Mouse (Mus musculus): ENCODE measurements around the gene Serpine2.

The Serpine2 gene

DNA sequence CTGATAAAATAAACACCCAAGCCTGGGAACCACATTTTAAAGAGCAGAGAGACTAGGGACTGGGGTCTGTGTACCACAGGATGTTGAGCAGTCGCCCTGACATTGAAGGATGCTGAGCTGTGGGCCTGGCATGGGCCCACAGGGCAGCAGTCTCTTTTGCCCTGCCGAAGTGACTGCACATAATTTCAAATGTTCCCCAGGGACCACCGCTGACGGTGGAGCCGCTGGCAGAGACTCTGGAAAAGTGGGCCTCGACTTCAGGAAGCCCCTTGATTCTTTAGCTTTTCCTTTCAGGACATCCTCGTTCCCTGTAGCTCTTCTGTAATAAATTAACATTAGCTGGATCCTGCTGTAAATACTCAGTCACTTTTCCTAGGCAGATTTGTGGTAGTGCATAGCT, 103.8 kb downstream of the Serpine2 start:
- DNase-seq (ENCODE audit: low spot score in 2 of 2) = no peak

DNA sequence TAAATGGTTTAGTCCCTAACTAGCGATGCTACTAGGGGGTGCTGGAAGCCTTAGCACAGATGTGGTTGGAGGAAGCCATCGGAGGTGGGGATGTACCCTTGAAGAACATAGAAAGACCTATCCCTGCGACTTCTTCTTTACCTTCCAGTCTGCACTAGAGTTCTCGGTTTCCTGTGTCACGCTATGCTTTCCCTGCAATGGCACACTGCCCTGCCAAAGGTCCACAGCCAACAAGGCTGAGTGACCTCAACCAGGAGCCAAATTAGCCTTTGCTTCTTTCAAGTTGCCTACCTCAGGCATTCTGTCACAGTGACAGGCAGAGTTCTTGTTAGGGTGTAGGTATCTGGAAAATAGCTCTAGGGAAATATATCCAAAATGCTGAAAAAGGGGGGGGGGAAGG, 104.6 kb downstream of the Serpine2 start:
- no peak for DNase-seq (ENCODE audit: low spot score in 2 of 2)

DNA sequence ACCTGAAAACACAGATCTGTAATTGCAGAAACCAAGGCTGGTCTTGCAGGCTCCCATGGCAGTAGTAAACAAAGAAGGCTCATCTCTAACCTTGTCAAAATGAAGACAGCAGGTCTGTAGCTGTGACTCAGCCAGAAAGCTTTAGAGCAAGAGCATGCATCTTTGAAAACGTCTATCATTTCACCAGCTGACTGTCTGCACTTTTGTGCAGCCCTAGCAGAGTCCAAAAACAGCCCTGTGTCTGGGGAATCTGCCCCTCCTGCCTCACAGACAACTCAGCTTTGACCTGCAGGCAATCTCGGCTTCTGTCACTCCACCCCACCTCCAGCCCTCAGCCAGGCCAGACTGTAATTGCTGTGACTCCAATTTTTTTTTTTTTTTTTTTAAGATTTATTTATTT, 105.6 kb downstream of the Serpine2 start:
- no peak for DNase-seq (ENCODE audit: low spot score in 2 of 2)

DNA sequence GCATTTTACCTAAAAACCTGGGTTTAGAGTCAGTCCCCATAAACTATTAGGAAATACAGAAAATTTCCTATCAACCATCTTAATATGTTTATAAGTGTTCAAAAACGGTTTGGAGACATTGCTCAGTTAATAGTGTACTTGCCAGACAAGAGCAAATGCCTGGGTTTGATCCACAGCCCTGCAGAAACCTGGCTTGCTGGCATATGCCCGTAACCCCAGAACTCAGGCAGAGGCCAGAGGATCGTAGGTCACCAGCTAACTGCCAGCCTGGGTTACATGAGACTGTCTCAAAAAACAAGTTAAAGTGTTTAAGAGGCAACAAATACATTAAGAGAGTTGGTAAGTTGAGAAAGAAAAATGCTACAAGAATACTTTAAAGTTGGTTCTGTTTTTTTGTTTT, 106.0 kb downstream of the Serpine2 start:
- no peak for DNase-seq (ENCODE audit: low spot score in 2 of 2)

DNA sequence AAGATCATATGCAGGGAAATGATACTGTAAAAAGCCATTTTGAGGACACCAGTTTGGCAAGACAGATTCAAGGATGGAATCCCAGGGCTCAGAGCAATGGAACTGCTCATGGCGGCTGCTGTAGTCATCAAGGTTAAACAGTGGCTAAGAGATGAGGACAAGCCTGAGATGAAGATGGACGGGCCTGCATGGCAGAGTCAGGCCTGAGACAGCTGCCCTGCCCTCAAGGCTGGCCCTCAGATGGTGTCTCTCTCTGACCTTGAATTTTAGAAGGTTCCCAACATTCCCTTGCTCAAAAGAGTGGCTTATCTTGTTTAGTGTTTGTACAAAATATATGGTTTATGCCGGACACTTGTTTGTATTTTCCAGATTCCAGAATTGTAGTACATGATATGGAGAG, 107.5 kb downstream of the Serpine2 start:
- DNase-seq (ENCODE audit: low spot score in 2 of 2) = no peak

DNA sequence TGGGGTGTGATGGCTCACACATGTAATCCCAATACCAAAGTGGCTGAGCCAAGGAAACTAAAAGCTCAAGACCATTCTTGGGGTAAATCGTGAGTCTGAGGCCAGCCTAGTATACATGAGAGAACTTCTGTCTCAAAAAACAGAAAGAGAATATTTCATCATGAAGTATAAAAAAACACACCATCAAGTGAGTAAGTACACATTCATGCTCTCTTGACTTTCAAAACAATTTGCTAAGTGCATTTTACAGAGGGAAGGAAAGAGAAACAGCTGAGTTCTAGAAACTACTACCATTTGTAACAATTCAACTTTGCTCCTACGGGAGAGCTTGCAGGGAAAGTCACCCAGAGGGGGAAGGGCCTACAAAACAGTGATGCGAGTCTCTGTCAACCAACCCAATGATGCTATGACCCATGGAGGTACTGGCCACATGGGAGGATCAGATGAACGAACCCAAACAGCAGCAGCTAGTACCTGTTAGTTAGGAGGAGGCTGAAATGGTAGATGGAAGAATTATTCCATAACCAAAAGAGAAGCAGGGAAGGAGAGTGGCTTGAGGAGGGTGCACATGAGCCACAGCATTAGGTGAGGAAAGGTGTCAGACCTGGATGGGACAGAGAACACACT, 108.2 kb downstream of the Serpine2 start:
- no peak for DNase-seq (ENCODE audit: low spot score in 2 of 2)

DNA sequence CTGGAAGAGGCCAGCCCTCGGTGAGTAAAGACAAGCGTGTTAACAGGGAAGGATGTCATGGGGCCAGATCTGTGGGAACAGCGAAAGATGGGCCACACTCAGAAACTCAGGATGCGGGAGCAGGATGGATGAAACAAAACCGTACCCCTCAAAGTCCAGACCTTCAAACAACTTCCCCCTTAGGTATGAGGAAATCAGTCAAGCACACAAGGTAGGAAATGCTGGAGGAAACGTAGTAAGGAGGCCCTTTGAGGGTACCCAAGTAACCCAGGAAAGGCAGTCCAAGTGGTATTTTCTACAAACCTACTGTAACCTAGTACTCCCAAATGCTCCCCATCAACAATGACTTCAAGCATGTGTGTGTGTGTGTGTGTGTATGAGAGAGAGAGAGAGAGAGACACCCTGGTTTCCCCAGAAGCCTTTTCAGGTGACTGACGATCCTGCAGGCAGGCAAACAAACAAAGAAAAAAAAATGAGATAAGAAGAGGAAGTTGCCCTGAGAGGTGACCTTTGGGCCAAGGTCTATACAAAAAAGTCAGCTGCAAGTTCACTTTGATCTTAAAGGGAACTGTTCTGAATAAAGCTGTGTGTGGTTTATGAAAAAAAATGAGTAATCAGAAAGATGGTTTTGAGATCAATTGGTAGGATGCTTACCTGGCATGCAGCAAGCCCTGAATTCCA, 108.8 kb downstream of the Serpine2 start:
- no peak for DNase-seq (ENCODE audit: low spot score in 2 of 2)

DNA sequence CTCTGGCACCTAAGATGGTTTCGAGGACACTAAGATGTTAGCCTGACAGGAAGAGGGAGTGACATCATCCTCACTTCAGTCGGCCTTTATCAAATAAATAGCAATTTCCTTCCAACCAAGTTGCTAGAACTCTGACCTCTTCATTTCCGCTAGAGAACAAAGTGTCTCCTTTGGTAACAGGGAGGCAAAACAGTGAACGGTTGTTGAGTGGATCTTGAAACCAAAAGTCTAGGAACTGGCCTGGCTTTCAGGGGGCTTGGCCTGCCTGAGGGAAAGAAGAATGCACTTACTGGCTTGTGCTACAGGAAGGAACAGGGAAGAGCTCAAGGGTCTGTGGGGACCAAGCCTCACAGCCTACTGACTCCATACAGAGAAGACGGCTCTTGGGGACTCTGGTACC, 109.8 kb downstream of the Serpine2 start:
- DNase-seq (ENCODE audit: low spot score in 2 of 2) = no peak

DNA sequence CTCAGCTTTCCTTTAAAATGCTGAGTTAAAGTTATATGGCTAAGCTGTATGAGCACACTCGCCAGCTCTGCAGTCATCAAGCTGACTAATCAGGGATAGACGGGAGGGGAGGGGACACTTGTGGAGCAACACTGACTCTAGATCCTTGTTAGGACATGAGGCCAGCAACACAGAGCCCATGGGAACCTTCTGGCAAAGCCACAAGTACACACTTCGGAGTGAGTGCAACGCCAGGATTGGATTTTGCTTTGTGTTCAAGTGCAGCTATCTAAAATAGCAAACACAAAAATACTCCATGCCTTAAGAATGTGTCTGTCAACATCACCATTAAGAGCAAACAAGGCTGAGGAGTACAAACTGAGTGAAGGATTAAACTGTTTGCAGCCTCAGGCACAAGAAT, 114.9 kb downstream of the Serpine2 start:
- no peak for DNase-seq (ENCODE audit: low spot score in 2 of 2)
